Mouse (Mus musculus) MEL-GATA-1-ER (cell line): ENCODE results near the gene Smyd4.

Experiments
- DNase-seq: peaks from one replicate; pipeline ENCODE4 v3.0.0-alpha.2; 2012; ENCODE audit warnings: low read depth; ENCODE audit errors: extremely low read depth

Gene Smyd4

GRCm38 (mm10) chr11:75415994-75416393 is 67.8 kb downstream of the Smyd4 start:
- DNase-seq = no peak

DNA sequence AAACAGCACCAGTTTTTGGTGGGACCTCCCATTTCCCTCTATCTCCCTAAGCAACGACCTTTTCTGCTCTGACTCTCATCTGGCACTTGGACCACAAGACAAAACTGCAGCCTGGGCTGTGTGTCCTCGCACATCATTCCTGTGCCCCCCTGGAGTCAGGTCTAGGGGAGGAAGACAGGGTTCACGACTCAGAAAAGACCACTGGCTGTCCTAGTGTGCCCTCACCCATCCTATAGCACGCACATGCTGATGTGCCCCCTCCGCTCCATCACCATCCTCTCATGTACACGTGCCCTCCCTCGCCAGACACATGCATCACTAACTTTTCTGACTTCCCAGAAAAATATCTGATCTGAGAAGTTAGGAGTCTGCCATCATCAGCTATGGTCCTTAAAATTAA is 71.8 kb downstream of the Smyd4 start:
- DNase-seq = no peak

DNA sequence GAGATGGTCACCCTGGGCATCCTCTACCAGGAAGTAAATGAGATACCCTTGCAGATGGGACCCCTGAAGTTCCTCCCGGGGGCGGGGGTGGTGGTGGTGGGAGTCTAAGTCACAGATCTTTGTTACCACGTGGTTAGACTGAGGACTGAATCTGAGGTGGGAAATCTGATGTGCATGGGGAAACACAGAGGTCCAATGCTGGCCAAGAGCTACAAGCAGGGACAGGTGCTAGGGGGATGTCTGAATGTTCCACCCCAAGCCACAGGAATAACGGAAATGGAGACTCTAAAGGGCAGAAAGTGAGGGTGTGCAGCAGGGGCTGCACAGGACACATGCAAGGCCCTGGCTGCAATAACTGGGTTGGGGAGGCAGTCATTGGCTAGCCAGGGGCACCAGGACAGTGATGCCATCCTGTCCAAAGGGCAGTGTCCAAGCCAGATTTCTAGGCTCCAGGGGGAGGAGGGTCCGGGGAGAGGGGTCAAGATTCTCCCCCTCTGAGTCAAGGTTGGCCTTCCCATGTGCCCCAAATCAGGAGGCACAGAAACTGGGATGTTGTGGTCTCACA is 72.7 kb downstream of the Smyd4 start:
- no peak for DNase-seq

GRCm38 (mm10) chr11:75421375-75422012 is 73.3 kb downstream of the Smyd4 start:
- DNase-seq = no peak

DNA sequence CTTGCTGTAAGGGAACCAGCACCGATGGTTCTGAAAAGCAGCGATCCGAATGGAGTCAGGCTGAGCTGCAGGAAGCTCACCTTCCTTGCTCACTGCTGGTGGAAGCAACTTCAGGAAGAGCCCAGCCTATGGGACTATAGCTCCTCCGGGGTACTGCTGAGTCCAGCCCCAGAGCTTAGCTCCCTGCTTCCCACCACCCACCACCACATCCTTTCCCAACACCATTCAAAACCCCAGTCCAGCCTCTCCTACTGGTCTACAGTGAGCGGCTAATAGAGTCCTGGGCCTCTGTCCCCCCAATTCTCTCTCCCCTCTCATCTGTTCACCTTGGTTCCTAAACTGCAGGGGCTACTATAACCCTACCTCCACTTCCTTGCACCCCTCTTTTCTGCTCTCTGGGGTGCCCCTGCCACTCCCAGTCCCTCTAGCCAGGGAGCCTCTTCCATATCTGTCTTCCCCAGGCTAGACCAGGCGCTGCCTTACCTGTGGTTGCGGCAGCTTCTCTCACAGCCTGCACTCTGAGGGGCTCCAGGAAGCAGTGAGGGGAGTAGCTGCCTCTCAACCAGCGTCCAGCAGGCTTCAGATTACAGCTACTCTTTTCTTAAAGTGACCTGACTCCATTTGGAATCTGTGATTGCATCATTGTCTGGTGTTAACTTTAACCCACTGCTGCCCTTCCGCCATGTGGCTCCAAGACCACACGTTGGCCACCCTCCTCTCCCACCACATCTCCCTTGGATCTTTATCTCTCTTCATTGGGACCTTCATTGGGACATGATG is 74.0 kb downstream of the Smyd4 start, which contains the start of gene Serpinf1:
Serpinf1 (minus strand) TSS at position 689 of the 780 bp plus-strand sequence.
- no peak for DNase-seq

GRCm38 (mm10) chr11:75423091-75423490 is 74.9 kb downstream of the Smyd4 start:
- no peak for DNase-seq

DNA sequence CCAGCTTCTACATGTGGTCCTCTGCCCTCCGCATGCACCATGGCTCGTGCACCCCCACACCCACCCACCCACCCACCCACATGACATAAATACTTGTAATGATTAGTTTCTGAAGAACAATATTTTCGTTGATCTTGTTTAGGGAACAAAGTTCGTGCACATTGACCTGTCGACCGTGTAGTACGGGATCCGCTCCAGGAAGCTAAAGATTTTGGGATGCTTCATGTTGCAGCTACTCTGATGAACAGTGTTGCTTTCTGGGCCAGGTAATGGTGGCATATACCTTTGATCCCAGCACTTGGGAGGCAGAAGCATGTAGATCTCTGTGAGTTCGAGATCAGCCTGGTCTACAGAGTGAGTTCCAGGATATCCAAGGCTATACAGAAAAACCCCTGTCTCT is 75.8 kb downstream of the Smyd4 start:
- DNase-seq = no peak

DNA sequence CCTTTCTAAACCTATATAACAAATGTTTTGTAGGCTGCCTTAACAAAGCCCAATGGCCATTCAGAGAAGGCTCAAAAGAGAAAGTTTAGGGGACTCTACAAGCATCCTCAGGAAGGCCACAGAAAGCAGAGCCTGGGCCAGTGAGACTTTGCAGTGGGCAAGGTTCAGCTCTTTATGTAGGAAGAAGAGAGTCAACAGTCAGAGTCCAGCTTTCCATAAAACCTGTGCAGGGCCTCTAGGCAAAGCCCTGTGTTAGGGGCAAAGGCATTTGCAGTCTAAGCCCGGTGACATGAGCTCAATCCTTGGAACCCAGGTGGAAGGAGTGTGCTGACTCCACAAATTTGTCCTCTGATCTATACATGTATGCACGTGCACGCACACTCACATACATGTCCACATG is 76.2 kb downstream of the Smyd4 start:
- DNase-seq = no peak

DNA sequence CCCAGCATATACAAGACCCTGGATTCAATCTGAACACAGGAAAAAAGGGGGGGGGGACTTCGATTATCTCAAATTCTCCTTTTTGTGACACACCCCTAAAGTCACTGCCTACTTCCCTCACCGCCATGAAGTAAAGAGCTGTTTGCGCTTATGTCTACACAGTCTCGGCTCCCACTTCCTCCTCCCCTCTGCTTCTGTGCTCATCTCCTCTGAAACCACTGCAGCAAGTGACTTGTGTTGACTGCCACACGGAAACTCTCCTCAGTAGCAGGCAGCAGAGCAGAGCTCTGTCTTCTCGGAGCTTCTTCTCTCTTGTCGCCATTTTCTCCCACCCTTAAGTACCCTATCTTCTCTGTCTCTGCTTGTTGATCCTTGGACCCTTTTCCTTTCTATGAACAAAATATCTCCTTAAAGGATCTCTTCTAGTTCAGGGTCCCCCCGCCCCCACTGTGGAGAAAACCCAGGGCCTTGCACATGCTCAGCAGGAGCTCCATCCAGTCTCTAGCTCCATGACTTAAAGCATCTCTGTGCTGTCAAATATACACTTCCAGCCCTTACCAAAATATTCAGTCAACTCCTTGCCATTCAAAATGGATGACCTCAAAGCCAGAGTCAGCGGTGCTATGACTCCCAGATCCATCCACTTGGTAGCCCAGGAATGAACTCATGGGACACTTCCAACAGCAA is 80.9 kb downstream of the Smyd4 start:
- peak; percentile 56 for DNase-seq

- DNase-seq = no peak
Measured at GRCm38 (mm10) chr11:75431307-75431706, 83.1 kb downstream of the Smyd4 start.

DNA sequence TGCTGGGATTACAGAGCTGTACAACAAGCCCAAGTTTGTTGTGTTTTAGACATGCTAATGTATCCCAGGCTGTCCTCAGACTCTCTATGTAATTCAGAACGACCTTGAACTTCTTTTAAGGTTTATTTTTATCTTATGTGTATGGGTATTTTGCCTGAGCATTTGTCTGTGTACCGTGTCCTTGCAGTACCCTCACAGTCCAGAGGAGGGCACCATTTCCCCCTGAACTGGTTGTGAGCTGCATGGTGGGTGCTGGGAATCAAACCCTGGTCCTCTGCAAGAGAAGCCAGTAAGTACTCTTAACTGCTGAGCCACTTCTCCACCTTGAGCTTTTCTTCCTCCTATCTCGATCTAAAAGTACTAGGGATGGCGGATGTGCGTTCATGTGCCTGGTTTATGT is 85.9 kb downstream of the Smyd4 start:
- no peak for DNase-seq

DNA sequence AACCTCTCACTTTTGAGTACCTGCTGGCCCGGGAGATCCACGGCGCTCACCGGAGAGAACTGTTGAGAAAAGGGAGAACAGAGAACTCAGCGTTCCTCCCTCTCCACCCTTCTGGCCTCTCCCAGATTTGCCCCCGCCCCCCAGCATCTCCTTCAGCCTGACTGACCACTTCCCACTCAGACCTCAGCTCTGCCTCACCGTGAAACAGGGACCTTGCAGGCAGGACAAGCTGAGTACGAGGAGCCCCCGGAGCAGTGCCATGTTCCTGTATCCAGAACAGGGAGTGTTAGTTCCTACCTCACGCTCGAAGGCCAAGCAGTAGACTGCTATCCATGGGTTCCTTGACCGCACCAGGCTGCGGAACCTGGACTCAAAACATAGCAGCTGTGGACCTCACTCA is 90.0 kb downstream of the Smyd4 start:
- DNase-seq = no peak

- no peak for DNase-seq
Measured at GRCm38 (mm10) chr11:75438804-75439203, 90.6 kb downstream of the Smyd4 start.

- no peak for DNase-seq
Measured at GRCm38 (mm10) chr11:75439363-75439762, 91.1 kb downstream of the Smyd4 start, which contains the start of gene Serpinf2. Gene Serpinf2 (minus strand): TSS chr11:75439591.

GRCm38 (mm10) chr11:75439951-75440350 is 91.7 kb downstream of the Smyd4 start:
- no peak for DNase-seq

- no peak for DNase-seq
Measured at GRCm38 (mm10) chr11:75441034-75441433, 92.8 kb downstream of the Smyd4 start.

- no peak for DNase-seq
Measured at GRCm38 (mm10) chr11:75441601-75442000, 93.4 kb downstream of the Smyd4 start.

GRCm38 (mm10) chr11:75443711-75444110 is 95.5 kb downstream of the Smyd4 start:
- no peak for DNase-seq

GRCm38 (mm10) chr11:75448575-75448974 is 100.3 kb downstream of the Smyd4 start:
- no peak for DNase-seq

DNA sequence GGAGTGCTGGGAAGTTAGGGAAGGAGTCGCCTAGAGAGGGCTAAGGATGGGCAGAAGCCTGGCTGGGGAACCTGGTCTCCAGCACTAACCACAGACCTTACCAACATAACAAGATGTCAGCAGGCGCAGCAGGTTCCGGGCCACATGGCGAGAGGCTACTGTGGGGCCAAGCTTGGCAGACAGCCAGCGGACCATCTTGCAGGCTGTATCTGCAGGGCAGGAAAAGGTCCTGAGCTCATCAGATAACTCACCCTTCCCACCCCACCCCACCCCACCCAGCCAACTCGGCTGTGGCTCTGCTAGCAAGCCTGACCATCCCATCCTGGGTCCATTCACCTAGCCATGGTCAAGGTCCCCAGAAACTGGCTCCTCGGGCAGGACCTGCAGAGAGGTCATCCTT is 101.5 kb downstream of the Smyd4 start:
- no peak for DNase-seq

- no peak for DNase-seq
Measured at GRCm38 (mm10) chr11:75450304-75450908, 102.2 kb downstream of the Smyd4 start.

DNA sequence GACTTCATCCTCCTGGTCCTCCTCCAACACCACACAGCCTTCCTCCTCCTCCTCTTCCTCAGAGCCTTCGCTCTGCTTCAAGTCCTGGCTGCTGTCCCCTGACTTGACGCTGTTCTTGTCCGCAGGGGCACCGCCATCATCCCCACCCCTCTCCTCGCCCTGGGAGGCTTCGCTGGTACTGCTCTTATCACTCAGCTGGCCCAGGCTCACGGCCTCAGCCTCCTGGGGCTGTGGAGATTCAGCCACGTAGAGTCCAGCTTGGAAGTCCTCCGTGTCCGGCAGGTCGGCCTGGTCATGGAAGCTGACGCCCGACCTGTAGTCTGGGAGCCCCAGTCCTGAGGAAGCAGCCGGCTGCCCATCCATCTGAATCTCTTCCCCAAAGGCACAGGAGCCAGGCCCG is 102.7 kb downstream of the Smyd4 start:
- no peak for DNase-seq
